Mouse (Mus musculus) natural killer cell, adult 2 months (primary cell): ENCODE results near the gene Spg11.

ENCODE experiments used
- DNase-seq, 2 experiments: peaks; one replicate each; pipeline ENCODE4 v3.0.0; 2022; ENCODE audit warnings: low spot score in 2 of 2

Gene Spg11

DNA sequence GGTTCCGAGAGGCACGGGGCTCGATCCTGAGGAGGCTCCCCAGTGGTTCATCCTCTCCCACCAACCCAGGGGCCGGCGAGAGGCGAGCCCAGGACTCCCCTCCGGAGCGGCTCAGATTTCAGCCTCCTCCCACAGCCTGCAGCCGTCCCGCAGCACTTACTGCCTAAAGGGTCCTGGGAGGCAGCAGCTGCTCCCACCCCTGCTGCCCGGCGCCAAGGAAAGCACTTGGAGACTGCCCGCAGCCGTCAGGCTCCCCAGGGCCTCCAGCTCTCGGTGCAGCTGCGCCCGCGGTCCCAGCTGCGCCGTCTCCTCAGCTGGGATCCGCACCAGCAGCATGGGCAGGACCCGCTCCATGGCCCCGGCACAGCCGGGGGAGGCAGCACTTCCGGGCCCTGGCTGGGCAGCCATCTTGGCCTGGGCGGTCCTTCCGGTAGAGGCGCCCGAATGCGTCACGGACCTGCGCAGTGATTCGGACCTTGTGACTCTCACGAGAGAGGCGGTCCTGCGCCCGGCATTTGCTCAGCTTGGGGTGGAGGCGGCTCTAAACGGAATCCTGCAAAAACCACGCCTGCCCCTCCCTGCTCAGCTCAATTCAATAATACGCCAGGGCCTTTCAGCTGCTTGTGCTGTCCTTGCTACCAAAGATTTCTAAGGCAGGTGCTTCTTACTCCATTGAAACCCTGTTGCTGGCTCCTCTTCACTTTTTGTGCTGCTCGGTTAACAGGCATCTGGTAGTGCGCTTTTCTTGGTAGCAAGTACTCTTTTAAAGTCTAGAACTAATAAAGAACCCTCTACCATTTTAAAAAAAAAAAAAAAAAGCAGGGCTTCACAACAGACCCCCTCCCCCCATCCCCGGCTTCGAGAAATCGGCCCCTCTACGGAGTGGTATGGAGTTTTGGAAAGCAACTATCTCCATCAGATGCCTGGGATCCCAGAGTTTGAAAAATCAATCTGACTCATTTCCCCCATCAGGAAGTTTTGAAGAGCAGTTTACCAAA, at the start of gene Spg11:
Gene Spg11, minus strand, starts transcription at position 426 of the 998 bp plus-strand sequence.
- DNase-seq: peak; percentile 97 to 99

DNA sequence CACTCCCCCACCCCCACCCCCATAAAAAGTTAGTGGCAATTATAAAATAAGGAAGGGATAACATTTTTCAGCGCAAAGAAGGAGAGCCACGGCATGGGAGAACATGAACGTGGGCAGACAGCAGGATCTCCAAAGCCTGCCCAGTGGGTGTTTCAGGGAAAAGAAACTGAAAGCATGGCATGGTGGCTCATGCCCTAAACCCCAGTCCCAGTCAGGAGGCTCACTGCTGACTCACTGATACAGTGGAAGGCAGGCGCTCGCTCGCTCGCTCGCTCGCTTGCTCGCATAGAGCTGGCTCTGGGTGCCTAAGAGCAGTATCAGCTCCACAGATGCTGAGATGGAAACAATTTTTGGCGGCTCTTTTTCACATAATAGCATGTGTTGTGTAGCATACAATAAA, 46.1 kb upstream of the Spg11 start:
- DNase-seq: no peak

DNA sequence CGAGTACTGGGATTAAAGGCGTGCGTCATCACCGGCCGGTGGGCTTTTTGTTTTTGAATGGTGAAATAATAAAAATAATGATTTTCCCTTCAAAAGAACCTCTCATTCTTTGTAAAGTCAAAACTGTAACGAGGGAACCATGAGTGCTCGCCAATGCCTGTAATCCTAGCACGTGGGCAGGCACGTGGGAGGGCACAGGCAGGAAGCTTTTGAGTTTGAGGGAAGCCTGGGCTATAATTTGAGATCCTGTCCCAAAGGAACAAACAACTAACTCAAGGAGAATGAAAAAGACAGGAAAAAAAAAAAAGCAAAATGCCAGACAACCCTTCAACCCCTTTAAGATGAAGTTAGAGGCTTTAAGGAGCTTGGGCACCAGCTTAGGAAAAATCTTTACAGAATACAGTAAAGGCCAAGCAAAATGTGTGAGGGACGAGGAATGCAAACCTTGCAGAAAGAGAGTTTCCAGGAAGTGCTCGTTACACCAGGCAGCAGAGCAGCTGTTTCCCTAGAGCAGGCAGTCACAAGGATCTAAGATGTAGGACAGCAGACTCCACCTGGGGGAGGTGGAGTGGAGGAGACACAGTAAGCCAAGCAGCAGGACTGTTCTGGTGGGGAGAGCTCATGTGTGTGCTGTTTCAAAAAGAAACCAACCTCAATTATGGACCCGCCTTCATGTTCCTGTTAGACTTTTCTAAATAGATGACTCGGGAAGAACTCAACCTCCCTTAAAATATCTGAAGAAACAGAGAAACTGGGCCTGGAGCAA, 45.4 kb upstream of the Spg11 start:
- no peak for DNase-seq

DNA sequence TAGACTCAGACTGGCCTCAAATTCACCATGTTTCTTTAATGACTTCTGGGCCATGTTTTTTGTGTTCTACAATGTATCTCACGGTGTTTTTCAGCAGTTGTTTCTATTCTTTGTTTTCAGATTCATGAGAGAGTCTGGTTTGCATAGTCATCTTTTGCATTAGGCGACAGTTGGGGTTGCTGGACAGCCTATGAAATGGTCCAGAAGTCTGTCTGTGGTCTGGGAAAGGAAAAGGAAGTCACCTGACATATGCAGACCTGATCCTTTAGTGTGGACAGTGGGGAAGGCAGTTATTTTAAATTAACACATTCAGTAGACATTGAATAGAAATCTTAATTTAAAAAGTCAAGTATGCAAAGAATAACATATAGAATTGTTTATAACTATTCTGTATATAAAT, 44.3 kb upstream of the Spg11 start:
- no peak for DNase-seq

DNA sequence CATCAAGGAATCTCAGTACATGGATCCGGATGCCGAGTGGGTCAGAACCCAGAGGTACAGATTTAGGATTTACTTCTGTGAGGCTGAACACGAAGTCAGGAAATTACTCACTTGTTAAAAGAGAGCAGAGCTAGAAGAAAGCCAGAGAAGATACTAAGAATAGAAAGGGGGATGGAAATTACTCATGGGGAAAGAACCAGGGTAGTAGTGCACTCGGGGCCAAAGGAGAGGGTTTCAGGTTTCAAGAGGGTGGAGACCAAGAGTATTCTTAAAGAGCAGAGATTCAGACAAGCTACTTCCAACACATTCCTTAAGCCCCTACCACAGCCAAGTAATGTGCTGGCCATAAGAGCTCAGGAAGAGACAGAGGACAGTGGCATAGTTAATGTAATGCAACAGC, 43.4 kb upstream of the Spg11 start:
- no peak for DNase-seq

DNA sequence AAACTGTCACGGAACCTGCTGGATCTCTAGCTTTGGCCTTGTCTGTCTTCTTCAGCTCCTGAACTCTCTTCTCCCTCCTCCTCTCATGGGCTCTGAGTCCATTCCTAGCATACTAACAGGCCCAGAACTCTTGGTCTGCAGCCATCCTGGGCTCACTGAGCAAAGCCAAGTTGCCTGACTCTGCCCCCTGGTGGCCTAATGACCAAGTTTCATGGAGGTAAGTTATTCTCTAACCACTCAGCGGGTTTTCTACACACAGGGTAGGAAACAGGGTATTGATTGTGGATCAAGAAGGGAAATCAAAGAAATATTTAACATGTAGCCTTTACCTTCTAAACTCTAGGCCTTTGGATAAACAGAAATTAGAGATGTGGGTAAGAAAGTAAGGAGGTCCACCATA, 42.5 kb upstream of the Spg11 start, which contains the start of gene Trim69:
Gene Trim69, plus strand, starts transcription at position 21 of the 400 bp plus-strand sequence.
- DNase-seq: peak; percentile 68 to 79

DNA sequence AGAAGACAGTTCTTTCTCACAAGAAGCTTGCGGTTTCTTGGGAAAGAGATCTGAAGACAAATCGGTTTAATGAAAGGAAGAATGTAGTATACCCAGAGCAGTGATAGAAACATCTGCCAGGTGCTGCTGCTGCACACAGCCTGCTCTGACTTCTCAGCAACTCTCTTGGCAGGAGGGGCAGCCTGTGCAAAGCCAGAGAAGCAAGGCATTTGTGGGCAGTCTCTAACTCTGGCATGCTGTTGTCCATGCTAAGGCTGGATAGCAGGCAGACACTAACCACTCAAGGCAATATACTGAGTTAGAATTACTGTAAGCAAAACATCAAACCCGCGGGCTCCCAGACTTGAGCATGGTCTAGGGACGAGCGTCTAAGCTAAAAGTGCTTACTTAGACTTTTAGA, 41.5 kb upstream of the Spg11 start:
- no peak for DNase-seq

DNA sequence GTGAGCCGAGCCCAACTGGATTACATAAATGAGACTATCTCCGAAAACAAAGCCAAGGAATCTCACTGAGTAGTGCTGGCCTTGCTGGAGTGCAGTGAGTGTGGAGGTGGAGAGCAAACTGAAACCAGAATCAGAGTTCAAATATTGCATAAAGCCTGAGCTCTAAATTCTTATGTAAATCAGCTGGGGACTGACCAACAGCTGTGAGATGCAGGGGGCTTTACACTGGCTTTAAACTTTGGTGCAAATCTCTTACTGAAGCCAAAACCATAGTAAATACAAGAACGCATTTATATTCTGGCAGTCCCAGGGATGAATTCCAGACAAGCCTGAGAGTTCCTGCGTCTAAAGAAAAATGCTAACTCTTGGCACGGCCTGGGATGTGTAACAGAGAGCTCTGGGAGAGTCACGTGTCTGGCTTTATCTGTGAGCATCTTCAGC, 40.2 kb upstream of the Spg11 start:
- DNase-seq: no peak

DNA sequence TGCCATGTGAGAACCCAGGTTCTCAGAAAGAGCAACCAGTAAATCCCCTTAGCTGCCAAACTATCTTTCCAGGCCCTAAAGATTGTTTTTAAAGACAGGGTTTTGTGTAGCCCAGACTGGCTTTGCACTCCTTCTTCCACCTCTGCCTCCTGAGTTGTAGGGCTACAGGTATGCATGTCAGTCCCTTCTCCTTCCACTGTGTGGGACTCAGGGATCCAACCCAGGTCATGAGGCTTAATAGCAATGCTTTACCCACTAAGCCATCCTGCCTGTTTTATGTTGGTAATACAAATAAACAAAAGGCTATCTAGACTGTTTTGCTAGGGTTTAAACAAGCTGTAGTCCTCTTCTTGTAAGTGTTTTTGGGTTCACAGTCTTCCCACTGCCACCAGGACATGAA, 39.4 kb upstream of the Spg11 start:
- DNase-seq: no peak

DNA sequence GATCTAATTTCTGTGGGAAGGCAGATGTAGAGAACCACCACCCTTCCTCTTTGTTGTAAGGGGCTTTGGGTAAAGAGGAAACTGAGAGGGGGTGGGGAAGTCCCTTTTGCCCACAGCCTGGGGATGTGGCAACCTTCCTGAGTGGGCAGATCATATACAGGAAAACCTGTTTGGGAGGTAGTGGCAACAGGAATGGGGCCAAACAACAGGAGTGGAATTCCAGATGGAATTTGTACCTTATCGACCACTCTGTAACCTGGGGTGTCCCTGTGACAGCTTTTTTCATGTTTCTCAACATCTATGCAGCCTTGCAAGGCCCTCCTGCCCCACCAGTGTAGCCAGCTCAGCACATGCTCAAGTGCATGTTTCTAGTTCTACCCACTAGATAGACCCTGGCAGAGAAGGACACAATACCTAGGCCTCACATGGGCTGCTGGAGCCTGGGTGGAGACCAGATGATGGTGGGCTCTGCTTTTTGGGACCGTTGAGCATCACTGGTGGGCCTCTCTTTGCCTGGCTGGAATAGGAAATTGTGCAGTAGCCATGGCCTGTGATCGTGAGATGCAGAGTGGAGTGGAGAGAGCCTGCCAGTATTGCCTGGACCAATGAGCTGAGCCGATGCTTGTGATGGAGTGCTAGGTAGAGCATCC, 38.0 kb upstream of the Spg11 start:
- DNase-seq: no peak

DNA sequence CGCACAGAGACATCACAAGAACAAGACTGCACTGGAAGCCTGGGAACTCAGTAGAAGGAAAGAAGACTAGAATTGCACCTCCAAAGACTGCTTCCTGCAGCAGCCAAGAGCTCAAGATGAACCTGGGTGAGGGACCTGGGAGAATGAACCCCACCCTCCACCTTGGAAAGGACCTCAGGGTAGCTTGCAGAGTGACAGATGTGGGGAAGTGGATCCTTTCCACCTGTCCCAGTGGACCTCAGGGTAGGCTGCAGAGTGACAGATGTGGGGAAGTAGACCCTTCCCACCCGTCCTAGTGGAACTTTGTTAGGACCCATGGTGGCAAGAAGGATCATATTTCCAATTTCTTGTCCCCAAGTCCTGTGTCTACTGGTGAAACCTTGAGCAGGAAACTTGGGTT, 37.1 kb upstream of the Spg11 start:
- no peak for DNase-seq

DNA sequence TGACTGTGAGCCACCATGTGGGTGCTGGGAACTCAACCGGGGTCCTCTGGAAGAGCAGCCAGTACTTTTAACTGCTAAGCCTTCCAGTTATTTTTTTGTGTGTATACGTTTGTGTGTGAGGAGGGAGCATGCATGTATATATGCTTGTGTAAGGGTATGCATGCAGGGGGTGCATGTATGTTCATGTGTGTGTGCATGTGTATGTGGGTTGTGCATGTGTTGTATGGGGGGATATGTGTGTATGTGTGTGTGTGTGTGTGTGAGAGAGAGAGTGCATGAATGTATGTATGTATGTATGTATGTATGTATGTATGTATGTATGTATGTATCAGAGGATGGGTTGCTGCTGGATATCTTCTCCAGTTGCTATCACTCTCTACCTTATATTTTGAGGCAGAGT, 36.3 kb upstream of the Spg11 start:
- DNase-seq: no peak

DNA sequence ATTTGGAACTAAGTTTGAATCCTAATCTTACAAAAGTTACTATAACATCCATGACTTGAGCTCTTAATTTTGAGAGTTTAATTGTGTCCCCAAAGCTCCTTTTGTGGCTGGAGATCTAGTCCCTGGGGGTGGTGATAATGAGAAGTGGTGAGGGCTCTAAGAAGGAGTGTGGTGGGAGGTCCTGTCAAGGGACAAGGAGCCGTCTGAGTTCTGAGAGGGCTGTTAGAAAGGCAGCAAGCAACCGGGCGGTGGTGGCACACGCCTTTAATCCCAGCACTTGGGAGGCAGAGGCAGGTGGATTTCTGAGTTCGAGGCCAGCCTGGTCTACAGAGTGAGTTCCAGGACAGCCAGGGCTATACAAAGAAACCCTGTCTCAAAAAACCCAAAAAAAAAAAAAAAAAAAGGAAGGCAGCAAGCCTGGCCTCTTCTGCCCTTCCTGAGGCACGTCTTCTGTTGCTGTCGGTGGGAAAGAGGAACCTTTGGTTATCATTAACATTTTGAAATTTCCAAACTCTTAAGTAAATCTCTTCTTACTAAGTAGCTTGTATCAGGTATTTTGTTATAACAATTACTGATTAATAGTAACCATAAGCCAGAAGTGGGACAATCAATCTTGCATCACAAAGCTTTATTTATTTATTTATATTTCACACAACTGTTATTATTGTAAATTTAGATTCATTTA, 35.6 kb upstream of the Spg11 start:
- no peak for DNase-seq

DNA sequence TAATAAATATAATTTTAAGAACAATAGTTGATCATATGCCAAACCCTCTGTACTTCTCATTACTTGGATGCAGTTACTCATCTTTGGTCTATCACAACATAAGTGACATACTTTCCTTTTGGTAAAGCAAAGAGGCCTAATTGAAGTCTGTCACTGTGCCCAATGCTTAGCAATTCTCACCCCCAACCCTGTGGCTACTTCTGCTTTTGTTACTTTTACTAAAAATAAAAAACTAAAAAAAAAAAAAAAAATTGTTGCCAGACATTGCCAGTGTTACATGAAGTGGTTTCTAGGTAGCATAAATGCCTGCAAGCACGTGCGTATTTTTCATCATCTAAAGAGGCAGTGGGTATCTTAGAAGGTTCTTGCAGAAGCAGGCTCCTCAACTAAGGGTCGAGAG, 34.7 kb upstream of the Spg11 start:
- DNase-seq: no peak

DNA sequence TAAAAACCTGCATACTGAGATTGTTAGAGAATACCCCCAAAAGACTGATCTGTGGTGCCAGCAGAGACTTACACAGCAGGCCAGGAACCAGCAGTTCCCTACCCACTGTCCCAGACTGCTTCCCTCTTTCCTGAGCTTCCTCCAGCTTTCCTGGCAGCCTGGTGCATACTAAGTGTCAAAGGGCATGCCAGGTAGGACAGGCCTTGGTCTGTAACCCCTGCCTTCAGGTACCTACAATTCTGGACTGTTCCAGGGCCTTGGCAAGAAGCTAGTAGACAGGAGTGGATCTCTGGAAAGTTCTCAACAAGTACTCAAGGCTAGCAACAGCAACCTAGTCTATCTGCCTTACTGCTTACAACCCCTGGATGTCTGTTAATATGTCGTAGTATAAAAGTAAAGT, 33.0 kb upstream of the Spg11 start:
- no peak for DNase-seq

DNA sequence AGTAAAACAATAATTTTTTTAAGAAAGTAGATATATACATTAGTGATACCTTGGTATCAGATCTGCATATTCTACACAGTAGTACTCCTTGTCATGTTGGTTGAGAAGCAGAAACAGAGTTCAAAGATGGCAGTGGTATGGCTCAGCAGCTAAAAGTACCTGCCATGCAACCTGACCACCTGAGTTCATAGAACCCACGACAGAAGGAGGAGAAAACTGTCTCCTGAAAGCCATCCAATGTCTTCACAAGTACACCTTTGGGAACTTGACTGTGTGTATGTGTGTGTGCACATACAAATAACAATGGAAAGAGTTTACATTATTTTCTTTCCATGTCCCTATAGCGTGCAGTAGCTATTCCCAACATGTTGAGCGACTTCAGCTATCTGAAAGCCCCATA, 31.5 kb upstream of the Spg11 start:
- no peak for DNase-seq

DNA sequence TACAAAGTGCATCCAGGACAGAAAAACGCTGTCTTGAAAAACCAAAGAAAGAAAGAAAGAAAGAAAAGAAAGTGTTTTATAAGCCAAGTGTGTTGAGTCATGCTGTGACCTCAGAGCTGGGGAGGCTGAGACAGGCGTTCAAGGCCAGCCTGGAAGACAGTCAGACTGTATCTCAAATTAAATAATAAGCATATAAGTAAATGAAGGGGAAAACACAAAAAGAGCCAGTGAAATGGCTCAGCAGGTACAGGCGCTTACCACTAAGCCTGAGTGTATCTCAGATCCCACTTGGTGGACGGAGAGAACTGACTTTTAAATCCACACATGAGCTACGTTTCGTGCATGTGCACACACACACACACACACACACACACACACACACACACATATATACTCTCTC, 31.1 kb upstream of the Spg11 start:
- DNase-seq: no peak

DNA sequence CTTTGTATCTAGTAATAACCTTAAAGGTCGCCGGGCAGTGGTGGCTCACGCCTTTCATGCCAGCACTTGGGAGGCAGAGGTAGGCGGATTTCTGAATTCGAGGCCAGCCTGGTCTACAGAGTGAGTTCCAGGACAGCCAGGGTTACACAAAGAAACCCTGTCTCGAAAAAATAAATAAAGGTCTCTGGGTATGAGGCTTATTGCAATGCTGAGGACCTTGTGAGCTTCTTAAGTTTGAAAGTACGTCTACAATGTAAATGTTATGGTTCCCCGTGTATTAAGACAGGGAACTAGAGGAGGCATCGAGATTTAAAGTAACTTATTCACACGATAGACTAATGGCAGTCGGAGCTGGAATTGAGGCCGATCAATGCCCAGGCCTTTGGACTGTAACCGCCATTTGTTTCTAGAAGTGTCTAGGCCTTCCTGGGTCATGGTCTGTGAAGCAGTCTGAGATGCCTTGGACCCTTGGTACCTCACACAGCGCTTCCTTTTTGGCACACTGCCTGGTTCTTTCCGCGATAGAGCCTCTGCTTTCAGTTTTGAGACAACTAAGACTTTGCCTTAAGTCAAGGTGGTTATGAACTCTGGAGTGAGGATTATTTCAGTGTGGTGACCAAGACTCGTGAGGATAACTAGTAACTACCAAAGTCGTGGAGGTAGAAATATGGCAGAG, 30.2 kb upstream of the Spg11 start:
- DNase-seq: peak; percentile 80

DNA sequence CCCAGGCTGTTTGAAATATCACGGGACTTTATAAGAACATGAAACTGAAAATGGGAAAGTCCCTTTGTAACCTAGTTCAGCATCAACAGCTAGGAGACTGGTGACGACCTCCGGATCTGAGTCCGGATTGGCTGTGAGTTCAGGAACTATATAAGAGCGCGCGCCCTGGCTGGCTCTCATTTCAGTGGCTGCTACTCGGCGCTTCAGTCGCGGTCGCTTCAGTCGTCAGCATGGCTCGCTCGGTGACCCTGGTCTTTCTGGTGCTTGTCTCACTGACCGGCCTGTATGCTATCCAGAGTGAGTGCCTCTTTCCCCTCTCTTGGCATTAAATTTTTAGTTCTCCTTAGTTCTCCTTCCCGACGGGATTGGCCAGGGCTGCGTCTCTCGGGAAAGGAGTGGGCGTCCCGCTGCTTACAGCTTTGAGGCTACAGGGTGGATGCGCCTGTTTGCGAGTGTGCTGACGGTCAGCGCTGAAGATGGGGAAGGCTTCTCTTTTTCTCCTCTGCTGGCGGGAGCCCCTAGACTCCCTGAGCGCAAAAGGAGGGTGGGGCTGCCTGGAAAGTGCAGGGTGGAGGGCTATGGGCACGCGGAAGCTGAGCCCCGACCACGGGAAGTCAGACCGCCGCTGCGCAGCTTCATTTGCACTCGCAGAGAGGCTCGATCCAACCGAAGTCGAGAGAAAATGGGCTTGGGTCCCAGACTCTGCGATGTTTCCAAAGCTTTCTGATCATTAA, 29.5 kb upstream of the Spg11 start, which contains the start of gene B2m:
Gene B2m, plus strand, starts transcription at position 179 of the 734 bp plus-strand sequence.
- peak; percentile 96 to 97 for DNase-seq

DNA sequence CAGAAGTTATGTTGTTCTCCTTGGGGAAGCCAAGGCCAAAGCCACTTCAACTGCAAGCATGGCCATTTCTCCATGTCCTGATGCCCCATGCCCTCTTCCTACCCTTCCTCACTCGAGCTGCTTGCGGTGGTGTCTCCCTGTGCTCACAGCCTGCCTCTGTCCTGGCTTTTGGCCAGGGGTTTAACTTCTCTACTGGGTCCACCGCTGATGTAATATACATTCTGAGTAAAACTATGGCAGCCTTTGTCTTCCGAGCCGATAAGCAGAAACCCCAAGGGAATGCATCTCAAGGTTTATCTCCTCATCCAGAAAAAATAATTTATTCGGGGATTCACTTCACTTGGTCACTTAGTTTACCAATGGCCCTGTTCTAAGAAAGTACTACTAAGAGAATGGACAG, 28.5 kb upstream of the Spg11 start:
- DNase-seq: no peak
